Mouse (Mus musculus): ENCODE results near the gene Ankrd33b. TPM values are rescaled to one million over a fixed set of nuclear protein-coding genes. Genes with fewer than 3 reads are reported as not detected.

Gene Ankrd33b
- 0.75 and 1.3 TPM in 2 replicates for polyA plus RNA-seq (2014; fragmentation: Nextera tagmentation; extraction: Ambion mirVana)

DNA sequence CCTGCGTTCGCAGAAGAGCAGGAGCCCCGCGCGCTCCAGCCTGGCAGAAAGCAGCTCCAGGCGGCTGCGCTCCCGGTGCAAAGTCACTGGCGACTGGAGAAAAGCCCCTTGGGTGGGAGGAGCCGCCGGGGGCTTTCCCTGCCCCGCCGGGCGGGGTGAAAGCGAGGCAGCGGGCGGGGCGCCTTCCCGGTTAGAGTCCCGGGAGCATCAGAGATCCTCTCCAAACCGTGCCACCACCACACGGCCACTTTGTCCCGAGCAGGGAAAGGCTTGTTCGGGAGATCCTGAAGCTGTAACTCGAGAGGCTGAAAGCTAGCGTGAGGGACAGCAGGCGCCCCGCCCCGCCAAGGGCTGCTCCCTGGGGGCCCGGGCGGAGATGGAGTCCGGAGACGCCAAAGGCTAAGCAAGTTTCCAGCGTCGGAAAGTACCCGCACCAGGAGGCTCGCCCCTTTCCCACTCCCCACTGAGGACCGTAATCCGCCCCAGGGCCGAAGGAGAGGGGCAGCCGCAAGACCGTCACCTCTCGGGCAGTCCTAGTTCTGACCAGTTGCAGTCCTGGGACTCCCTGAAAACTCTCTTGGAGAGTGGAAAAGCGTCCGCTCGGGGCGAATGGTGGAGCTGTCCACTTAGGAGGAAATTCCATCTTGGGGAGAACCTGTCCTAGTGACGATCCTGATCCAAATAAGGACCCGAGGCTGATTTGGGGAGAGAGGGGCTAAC lies at the start of gene Ankrd33b:
Gene Ankrd33b (minus strand): TSS at position 246 of the 720 bp plus-strand sequence.
- H3K36me3 ChIP-seq (ENCODE audit: control insufficient read depth, insufficient read depth, low read length): no peaks in the 10 kb centered on the region
- peaks cover 15% of the 10 kb centered on the region for H3K4me1 ChIP-seq (ENCODE audit: control insufficient read depth, insufficient read depth, low read length)
- H3K9me3 ChIP-seq (ENCODE audit: control insufficient read depth, low read length): no peaks in the 10 kb centered on the region
- peak within 1 kb of the TSS; percentile 54 for H3K9ac ChIP-seq (replicated peaks; ENCODE audit: low read depth, low read length)
- H3K4me3 ChIP-seq (ENCODE audit: low read depth, low read length): peak within 1 kb of the TSS; percentile 57
- peaks cover 36% of the 10 kb centered on the region for H3K27me3 ChIP-seq (ENCODE audit: control insufficient read depth, insufficient read depth, low read length)
- peak within 1 kb of the TSS; percentile 99 for H3K4me2 ChIP-seq (ENCODE audit: low read depth, low read length)
- peak; percentile 55 for ATAC-seq (ENCODE audit: low read depth)
- 0% methylated on average over 49 of the region's 49 CpGs for WGBS
- H3K27ac ChIP-seq (ENCODE audit: low read depth, low read length): no peak within 1 kb of the TSS

DNA sequence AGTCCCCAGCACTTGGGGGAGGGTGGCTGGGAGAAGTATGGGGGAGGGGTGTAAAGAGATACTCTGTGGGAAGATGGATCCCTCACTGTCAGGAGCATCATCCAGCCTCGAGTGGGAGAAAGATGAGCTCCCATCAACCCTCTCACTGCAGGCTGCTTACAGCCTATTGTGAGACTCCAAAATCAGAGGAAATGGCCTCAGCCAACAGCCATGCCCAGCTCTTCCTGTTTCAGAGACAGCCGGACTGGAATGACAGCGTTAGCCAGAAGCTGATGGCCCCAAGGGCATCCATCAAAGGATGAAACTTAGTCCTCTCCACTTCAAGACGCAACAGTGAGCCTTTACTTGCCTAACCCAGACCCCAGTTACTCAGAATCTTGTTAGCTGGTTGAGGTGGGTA lies 47.7 kb upstream of the Ankrd33b start:
- no peaks in the 10 kb centered on the region for H3K27me3 ChIP-seq (ENCODE audit: control insufficient read depth, insufficient read depth, low read length)
- 72% methylated on average over 4 of the region's 4 CpGs for WGBS
- no peaks in the 10 kb centered on the region for H3K4me1 ChIP-seq (ENCODE audit: control insufficient read depth, insufficient read depth, low read length)
- no peak overlapping the region for H3K9ac ChIP-seq (replicated peaks; ENCODE audit: low read depth, low read length)
- H3K4me3 ChIP-seq (ENCODE audit: low read depth, low read length): no peak overlapping the region
- ATAC-seq (ENCODE audit: low read depth): no peak
- no peak overlapping the region for H3K27ac ChIP-seq (ENCODE audit: low read depth, low read length)
- no peak overlapping the region for H3K4me2 ChIP-seq (ENCODE audit: low read depth, low read length)
- no peaks in the 10 kb centered on the region for H3K9me3 ChIP-seq (ENCODE audit: control insufficient read depth, low read length)
- H3K36me3 ChIP-seq (ENCODE audit: control insufficient read depth, insufficient read depth, low read length): no peaks in the 10 kb centered on the region

DNA sequence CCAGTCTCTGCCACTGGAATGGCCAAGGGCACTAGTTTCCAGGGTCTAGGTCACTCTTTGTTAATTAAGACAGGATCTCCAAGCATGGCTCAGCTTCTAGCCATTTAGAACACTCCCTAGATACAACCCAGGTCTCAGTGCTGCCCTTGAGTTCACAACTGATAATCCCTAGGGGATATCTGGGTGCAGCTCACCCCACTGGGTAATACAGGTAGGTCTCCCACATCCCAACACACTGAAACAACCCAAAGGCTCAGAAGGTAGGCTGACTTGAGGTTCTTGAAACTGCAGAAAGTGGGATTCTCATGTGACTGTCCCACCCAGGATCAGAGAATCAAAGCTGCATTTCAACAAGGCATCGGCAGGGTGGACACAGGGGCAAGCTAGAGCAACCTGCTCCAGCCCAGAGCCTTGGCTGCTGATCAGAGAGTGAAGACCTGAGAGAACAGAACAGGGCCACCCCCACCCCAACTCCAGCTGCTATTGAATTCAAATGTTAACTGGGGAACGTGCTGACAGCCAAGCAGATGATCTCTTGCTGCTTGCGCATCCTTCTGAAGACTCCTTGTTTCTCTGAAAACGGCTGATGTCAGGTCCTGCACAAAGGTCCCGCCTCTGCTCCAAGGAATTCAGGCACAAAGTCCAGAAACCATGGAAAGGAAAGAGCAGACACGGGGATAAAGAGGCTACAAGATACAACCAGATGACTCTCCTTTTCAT lies 46.8 kb upstream of the Ankrd33b start:
- Histone ChIP-seq H3K36me3 (ENCODE audit: control insufficient read depth, insufficient read depth, low read length) (no peaks in the 10 kb centered on the region), H3K9ac (replicated peaks; ENCODE audit: low read depth, low read length) (no peak overlapping the region), H3K27ac (ENCODE audit: low read depth, low read length) (no peak overlapping the region), H3K9me3 (ENCODE audit: control insufficient read depth, low read length) (no peaks in the 10 kb centered on the region), H3K4me2 (ENCODE audit: low read depth, low read length) (no peak overlapping the region), H3K4me3 (ENCODE audit: low read depth, low read length) (no peak overlapping the region), H3K27me3 (ENCODE audit: control insufficient read depth, insufficient read depth, low read length) (no peaks in the 10 kb centered on the region), H3K4me1 (ENCODE audit: control insufficient read depth, insufficient read depth, low read length) (no peaks in the 10 kb centered on the region)
- 58% methylated on average over 6 of the region's 6 CpGs for WGBS
- ATAC-seq (ENCODE audit: low read depth): no peak

DNA sequence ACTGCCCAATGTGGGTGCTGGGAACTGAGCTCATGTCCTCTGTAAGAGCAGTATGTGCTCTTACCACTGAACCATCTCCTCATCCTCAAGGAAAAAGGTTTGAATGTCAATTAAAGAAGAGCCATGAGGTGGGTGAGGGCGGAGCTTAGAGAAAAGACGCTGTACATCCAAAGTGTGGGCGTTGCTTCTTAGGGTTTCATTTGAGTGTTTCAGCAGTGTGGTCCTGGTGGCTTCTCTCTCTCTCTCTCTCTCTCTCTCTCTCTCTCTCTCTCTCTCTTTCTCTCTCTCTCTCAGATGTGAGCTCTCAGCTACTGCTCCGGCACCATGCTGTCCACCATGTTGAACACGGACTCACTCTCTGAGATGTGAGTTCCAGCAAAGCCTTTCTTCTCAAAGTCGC lies 46.1 kb upstream of the Ankrd33b start:
- 88% methylated on average over 6 of the region's 6 CpGs for WGBS
- Histone ChIP-seq H3K4me2 (ENCODE audit: low read depth, low read length) (no peak overlapping the region), H3K4me3 (ENCODE audit: low read depth, low read length) (no peak overlapping the region), H3K9ac (replicated peaks; ENCODE audit: low read depth, low read length) (no peak overlapping the region), H3K36me3 (ENCODE audit: control insufficient read depth, insufficient read depth, low read length) (no peaks in the 10 kb centered on the region), H3K4me1 (ENCODE audit: control insufficient read depth, insufficient read depth, low read length) (no peaks in the 10 kb centered on the region), H3K27ac (ENCODE audit: low read depth, low read length) (no peak overlapping the region), H3K9me3 (ENCODE audit: control insufficient read depth, low read length) (no peaks in the 10 kb centered on the region), H3K27me3 (ENCODE audit: control insufficient read depth, insufficient read depth, low read length) (no peaks in the 10 kb centered on the region)
- ATAC-seq (ENCODE audit: low read depth): no peak

DNA sequence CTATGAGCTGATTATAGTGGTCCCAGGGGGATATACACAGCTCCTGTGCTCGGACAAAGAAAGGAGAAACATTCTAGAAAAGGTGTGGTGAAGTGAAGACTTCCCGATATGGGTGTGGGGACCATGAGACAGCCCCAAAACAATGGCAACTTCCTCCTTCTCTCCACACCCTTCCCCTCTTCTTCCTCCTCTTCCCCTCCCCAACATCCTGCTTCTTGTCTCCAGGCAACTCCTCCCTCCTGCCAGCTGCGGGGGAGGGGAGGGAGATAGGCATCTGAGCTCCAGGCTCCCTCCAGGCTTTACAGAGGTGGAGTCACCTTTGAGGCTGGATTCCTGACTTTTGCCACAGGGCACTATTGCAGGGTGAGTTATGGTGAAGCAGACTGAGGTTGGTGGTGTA lies 45.4 kb upstream of the Ankrd33b start:
- no peak for ATAC-seq (ENCODE audit: low read depth)

DNA sequence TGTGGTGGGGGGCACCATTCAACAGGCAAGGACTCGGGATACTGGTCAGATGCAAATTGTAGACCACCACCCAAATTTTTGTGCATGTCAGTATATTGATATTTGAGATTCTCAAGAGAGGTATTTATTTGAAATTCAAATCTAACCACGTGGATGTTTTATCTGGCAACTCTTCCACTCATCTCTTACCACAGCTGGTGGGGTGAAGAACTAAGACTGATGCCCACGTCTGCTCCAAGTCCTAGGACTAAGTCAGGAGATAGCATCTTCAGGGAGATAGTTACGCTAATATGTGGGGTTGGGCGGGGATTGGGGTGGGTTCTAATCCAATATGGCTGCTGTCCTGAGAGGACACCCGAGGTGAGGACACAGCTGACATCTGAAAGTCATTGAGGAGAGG lies 44.9 kb upstream of the Ankrd33b start:
- ATAC-seq (ENCODE audit: low read depth): no peak
- Histone ChIP-seq H3K4me2 (ENCODE audit: low read depth, low read length) (no peak overlapping the region), H3K9ac (replicated peaks; ENCODE audit: low read depth, low read length) (no peak overlapping the region), H3K4me1 (ENCODE audit: control insufficient read depth, insufficient read depth, low read length) (no peaks in the 10 kb centered on the region), H3K27ac (ENCODE audit: low read depth, low read length) (no peak overlapping the region), H3K27me3 (ENCODE audit: control insufficient read depth, insufficient read depth, low read length) (no peaks in the 10 kb centered on the region), H3K9me3 (ENCODE audit: control insufficient read depth, low read length) (no peaks in the 10 kb centered on the region), H3K4me3 (ENCODE audit: low read depth, low read length) (no peak overlapping the region), H3K36me3 (ENCODE audit: control insufficient read depth, insufficient read depth, low read length) (no peaks in the 10 kb centered on the region)
- 87% methylated on average over 6 of the region's 6 CpGs for WGBS

More for the DNA sequence above, 45.4 kb upstream of the Ankrd33b start:
- H3K9me3 ChIP-seq (ENCODE audit: control insufficient read depth, low read length): no peaks in the 10 kb centered on the region
- no peak overlapping the region for H3K27ac ChIP-seq (ENCODE audit: low read depth, low read length)
- no peaks in the 10 kb centered on the region for H3K4me1 ChIP-seq (ENCODE audit: control insufficient read depth, insufficient read depth, low read length)
- no peaks in the 10 kb centered on the region for H3K27me3 ChIP-seq (ENCODE audit: control insufficient read depth, insufficient read depth, low read length)
- H3K9ac ChIP-seq (replicated peaks; ENCODE audit: low read depth, low read length): no peak overlapping the region
- H3K4me3 ChIP-seq (ENCODE audit: low read depth, low read length): no peak overlapping the region
- WGBS: 55% methylated on average over 3 of the region's 3 CpGs
- H3K36me3 ChIP-seq (ENCODE audit: control insufficient read depth, insufficient read depth, low read length): no peaks in the 10 kb centered on the region
- H3K4me2 ChIP-seq (ENCODE audit: low read depth, low read length): no peak overlapping the region

DNA sequence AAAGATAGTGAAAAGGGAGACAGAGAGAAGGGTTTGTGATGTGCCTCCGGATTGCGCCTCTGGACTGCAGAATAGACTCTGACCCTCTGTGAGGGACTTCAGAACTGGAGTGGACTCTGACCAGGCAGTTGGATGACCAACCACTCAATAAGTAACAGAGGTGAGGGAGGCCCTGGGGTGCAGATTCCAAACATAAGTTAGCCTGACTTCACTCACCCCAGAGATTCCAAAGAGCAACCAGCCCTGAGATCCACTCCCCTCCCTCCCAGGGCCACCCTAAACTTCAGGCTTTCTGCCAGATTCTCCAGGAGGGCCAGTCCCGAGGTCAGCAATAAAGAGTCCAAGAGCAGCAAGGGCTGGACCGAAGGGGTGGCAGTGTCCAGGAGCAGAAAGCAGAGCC lies 40.0 kb upstream of the Ankrd33b start:
- 82% methylated on average over 4 of the region's 4 CpGs for WGBS
- Histone ChIP-seq H3K4me2 (ENCODE audit: low read depth, low read length) (no peak overlapping the region), H3K27ac (ENCODE audit: low read depth, low read length) (no peak overlapping the region), H3K27me3 (ENCODE audit: control insufficient read depth, insufficient read depth, low read length) (no peaks in the 10 kb centered on the region), H3K4me3 (ENCODE audit: low read depth, low read length) (no peak overlapping the region), H3K9ac (replicated peaks; ENCODE audit: low read depth, low read length) (no peak overlapping the region), H3K4me1 (ENCODE audit: control insufficient read depth, insufficient read depth, low read length) (peaks cover 5% of the 10 kb centered on the region; the same call in 1 of the 2 replicates), H3K36me3 (ENCODE audit: control insufficient read depth, insufficient read depth, low read length) (no peaks in the 10 kb centered on the region), H3K9me3 (ENCODE audit: control insufficient read depth, low read length) (no peaks in the 10 kb centered on the region)
- ATAC-seq (ENCODE audit: low read depth): no peak

DNA sequence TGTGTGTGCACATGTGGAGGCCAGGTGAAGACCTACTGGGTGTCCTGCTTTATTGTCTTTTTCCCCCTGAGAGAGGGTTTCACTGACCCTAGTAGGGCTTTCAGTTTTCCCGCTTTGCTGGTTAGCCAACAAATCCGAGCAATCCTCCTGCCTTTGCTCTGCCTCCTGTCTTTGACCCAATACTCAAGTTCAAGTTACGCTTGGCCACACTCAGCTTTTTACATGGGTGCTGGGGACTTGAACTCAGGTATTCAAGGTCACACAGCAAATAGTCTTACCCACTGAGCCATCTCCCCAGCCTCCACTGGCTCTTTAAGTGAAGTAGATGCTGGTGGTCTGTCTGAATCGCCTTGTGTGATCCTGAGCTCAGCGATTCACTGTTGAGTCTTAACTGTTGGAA lies 39.4 kb upstream of the Ankrd33b start:
- Histone ChIP-seq H3K4me2 (ENCODE audit: low read depth, low read length) (no peak overlapping the region), H3K9ac (replicated peaks; ENCODE audit: low read depth, low read length) (no peak overlapping the region), H3K4me1 (ENCODE audit: control insufficient read depth, insufficient read depth, low read length) (peaks cover 5% of the 10 kb centered on the region; the same call in 1 of the 2 replicates), H3K36me3 (ENCODE audit: control insufficient read depth, insufficient read depth, low read length) (no peaks in the 10 kb centered on the region), H3K27me3 (ENCODE audit: control insufficient read depth, insufficient read depth, low read length) (no peaks in the 10 kb centered on the region), H3K4me3 (ENCODE audit: low read depth, low read length) (no peak overlapping the region), H3K9me3 (ENCODE audit: control insufficient read depth, low read length) (no peaks in the 10 kb centered on the region), H3K27ac (ENCODE audit: low read depth, low read length) (no peak overlapping the region)
- 90% methylated on average over 5 of the region's 5 CpGs for WGBS
- no peak for ATAC-seq (ENCODE audit: low read depth)

DNA sequence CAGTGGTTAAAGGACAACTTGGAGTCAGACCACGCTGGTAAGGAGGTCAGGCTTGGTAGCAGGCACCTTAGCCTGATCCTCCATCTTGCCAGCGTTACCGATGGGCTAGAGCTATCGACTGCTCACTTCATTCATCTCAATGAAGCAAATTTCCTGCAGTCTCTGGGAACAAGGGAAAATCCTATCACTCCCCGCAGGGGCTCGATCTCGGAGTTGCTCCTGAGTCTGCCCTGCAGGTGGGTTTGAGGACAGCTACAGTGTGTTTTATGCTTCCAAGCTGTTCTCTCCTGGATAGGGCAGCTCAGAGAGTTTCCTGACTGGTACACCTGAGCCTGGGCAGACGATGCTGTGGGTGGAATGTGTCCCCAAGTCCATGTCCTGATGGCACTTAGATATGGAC lies 36.8 kb upstream of the Ankrd33b start:
- Histone ChIP-seq H3K27me3 (ENCODE audit: control insufficient read depth, insufficient read depth, low read length) (no peaks in the 10 kb centered on the region), H3K27ac (ENCODE audit: low read depth, low read length) (no peak overlapping the region), H3K4me2 (ENCODE audit: low read depth, low read length) (no peak overlapping the region), H3K36me3 (ENCODE audit: control insufficient read depth, insufficient read depth, low read length) (no peaks in the 10 kb centered on the region), H3K4me3 (ENCODE audit: low read depth, low read length) (no peak overlapping the region), H3K9me3 (ENCODE audit: control insufficient read depth, low read length) (no peaks in the 10 kb centered on the region), H3K9ac (replicated peaks; ENCODE audit: low read depth, low read length) (no peak overlapping the region), H3K4me1 (ENCODE audit: control insufficient read depth, insufficient read depth, low read length) (peaks cover 5% of the 10 kb centered on the region; the same call in 1 of the 2 replicates)
- no peak for ATAC-seq (ENCODE audit: low read depth)
- 87% methylated on average over 8 of the region's 8 CpGs for WGBS
